Comparison of ENCODE assay signal across 10 mouse cellular contexts in the genomic region with DNA sequence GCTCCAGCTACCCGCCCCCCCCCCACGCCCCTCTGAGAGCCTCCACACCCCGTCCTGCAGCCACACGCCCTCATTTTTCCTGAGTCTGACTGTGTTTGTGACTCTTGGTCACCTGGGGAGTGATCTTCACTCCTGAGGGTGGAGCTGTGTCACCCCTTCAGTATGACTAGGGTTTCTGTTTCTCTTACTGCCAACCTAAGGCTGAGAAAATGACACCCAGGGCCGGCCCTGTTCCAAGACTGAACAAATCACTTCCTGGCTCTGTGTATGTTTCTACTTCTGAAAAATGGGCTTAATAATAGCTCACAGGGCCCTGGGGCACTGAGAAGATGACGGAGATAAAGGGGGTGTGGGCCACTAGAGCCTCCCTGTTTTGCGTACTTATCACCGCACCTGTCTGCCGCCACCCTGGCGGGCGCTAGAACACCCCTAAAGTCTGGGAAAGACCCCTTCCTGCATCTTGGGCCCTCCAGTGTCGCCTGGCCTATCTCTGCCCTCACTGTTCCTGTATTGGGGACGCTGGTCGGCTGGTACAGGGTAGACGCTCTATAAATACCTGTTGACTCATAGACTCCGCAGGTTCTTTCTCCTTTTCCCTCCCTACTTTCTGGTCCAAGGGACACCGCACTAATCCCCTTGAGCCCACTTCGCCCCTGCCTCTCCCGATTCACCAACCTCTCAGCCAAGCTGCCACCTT. TPM values are rescaled to one million over a fixed set of nuclear protein-coding genes. Genes with fewer than 3 reads are reported as not detected.
DNase-seq lines count a peak whose midpoint lies in the region; ATAC-seq and TF ChIP-seq lines count a peak whose summit lies in the region.
"Had no signal": no experiment of that assay in that cellular context is flagged by ENCODE, and none has a peak within 500 bp of the region (broad histone marks: within the 10 kb centered on the region; RNA-seq: fewer than 3 reads in every experiment).

No protein-coding gene starts in this region.

- no peak for TF ChIP-seq CTCF in thymus, adult 2 months (IDR thresholded peaks at IDR 0.05; ENCODE audit: borderline replicate concordance, control insufficient read depth, extremely low read depth, insufficient read depth, low read length, poor library complexity)

- no peaks in the 10 kb centered on the region for H3K9me3 ChIP-seq in heart, embryonic 12.5 days (replicated peaks)
- no peaks in the 10 kb centered on the region for H3K9me3 ChIP-seq in liver, embryonic 12.5 days (replicated peaks)

- H3K9ac ChIP-seq in heart, embryonic 12.5 days = peak overlapping the region; percentile 11
- no peak overlapping the region for H3K9ac ChIP-seq in liver, embryonic 12.5 days

- 19% methylated on average over 19 of the region's 19 CpGs for WGBS in heart, embryonic 12.5 days
- 84% methylated on average over 19 of the region's 19 CpGs for WGBS in thymus, adult 2 months
- WGBS in liver, embryonic 12.5 days (ENCODE audit: insufficient replicate concordance) = 23% methylated on average over 19 of the region's 19 CpGs

- H3K4me1 ChIP-seq in heart, embryonic 12.5 days (replicated peaks) = peaks cover 16% of the 10 kb centered on the region
- H3K4me1 ChIP-seq in thymus, adult 2 months (replicated peaks; ENCODE audit: control insufficient read depth, insufficient read depth, low read length) = no peaks in the 10 kb centered on the region
- H3K4me1 ChIP-seq in liver, embryonic 12.5 days = peaks cover 17% of the 10 kb centered on the region

- TF ChIP-seq POLR2A in thymus, adult 2 months (IDR thresholded peaks at IDR 0.05; ENCODE audit: control insufficient read depth, extremely low read depth, insufficient read depth, low read length, poor library complexity) = no peak

- no peak for DNase-seq in heart, adult 8-10 months (ENCODE audit: low spot score)
- no peak for DNase-seq in thymus, adult 2 months
- no peak for DNase-seq in thymus, postnatal 10 days (ENCODE audit: low spot score in 2 of 2)
- no peak for DNase-seq in thymus, postnatal 25 days
- no peak for DNase-seq in left cerebral cortex, adult 11 months (ENCODE audit: low spot score)
- DNase-seq in thymus, postnatal 4 days = no peak
- DNase-seq: spleen, adult 18-20 months had no signal

- no peak overlapping the region for H3K27ac ChIP-seq in heart, embryonic 12.5 days (ENCODE audit: poor library complexity, severe bottlenecking)
- no peak overlapping the region for H3K27ac ChIP-seq in thymus, adult 2 months (ENCODE audit: control insufficient read depth, insufficient read depth, low read length)
- H3K27ac ChIP-seq in liver, embryonic 12.5 days = no peak overlapping the region

- peak; percentile 44; the same call in 1 of the 2 replicates for ATAC-seq in heart, embryonic 12.5 days (ENCODE audit: insufficient number of reproducible peaks, low FRiP score)
- ATAC-seq in liver, embryonic 12.5 days = no peak

- H3K4me3 ChIP-seq in heart, embryonic 12.5 days = peak overlapping the region; percentile 41
- H3K4me3 ChIP-seq in thymus, adult 2 months (ENCODE audit: control insufficient read depth, insufficient read depth, low read length) = peak overlapping the region; percentile 19
- 0 out of 2 replicates have a peak overlapping the region, but pooled peaks have one; percentile 10 for H3K4me3 ChIP-seq in liver, embryonic 12.5 days

- H3K27me3 ChIP-seq in heart, embryonic 12.5 days (replicated peaks) = peaks cover 23% of the 10 kb centered on the region
- no peaks in the 10 kb centered on the region for H3K27me3 ChIP-seq in thymus, adult 2 months (ENCODE audit: control insufficient read depth, insufficient read depth, low read length)
- H3K27me3 ChIP-seq in liver, embryonic 12.5 days (replicated peaks) = peaks cover 60% of the 10 kb centered on the region

- no peaks in the 10 kb centered on the region for H3K36me3 ChIP-seq in heart, embryonic 12.5 days
- H3K36me3 ChIP-seq in thymus, adult 2 months (ENCODE audit: control insufficient read depth, insufficient read depth, low read length) = no peaks in the 10 kb centered on the region
- no peaks in the 10 kb centered on the region for H3K36me3 ChIP-seq in liver, embryonic 12.5 days

- peak overlapping the region; percentile 74 for H3K4me2 ChIP-seq in heart, embryonic 12.5 days
- H3K4me2 ChIP-seq in liver, embryonic 12.5 days = peak overlapping the region; percentile 48

RNA-seq across cellular contexts. Expression of a gene that starts 0.5 kb away (rescaled TPM):
- polyA plus RNA-seq in heart, embryonic 12.5 days (2016; fragmentation: Nextera tagmentation; extraction: Ambion mirVana) = 0.61 and 1.4 TPM in 2 replicates
- total RNA-seq in heart, adult 8-10 months (2022) = 1 to 10 TPM; 7.5 to 9.2 (median 8.5) TPM
- polyA plus RNA-seq in thymus, adult 2 months (2012; rRNA removed) = 3.6 and 4.3 TPM in 2 replicates
- polyA plus RNA-seq in liver, embryonic 12.5 days (2016; fragmentation: Nextera tagmentation; extraction: Ambion mirVana) = 0.19 TPM in 1 of 2 replicates, not detected in the other
- total RNA-seq: megakaryocyte progenitor cell, adult 5-6 weeks had no signal

RNA-seq across cellular contexts. Expression of a gene that starts 5.7 kb away (rescaled TPM):
- 0.23 and 0.51 TPM in 2 replicates for polyA plus RNA-seq in heart, embryonic 12.5 days (2016; fragmentation: Nextera tagmentation; extraction: Ambion mirVana)
- total RNA-seq in heart, adult 8-10 months (2022) = not detected
- polyA plus RNA-seq in thymus, adult 2 months (2012; rRNA removed) = not detected in 2 replicates
- polyA plus RNA-seq in liver, embryonic 12.5 days (2016; fragmentation: Nextera tagmentation; extraction: Ambion mirVana) = 0.30 and 0.48 TPM in 2 replicates
- total RNA-seq: megakaryocyte progenitor cell, adult 5-6 weeks had no signal

RNA-seq across cellular contexts. Expression of a gene that starts 7.7 kb away (rescaled TPM):
- 11.2 and 12.3 TPM in 2 replicates for polyA plus RNA-seq in heart, embryonic 12.5 days (2016; fragmentation: Nextera tagmentation; extraction: Ambion mirVana)
- 1 to 10 TPM; 3.8 to 4.3 (median 4.0) TPM for total RNA-seq in heart, adult 8-10 months (2022)
- polyA plus RNA-seq in thymus, adult 2 months (2012; rRNA removed) = 14.8 and 15.1 TPM in 2 replicates
- polyA plus RNA-seq in liver, embryonic 12.5 days (2016; fragmentation: Nextera tagmentation; extraction: Ambion mirVana) = 15.7 and 16.5 TPM in 2 replicates

RNA-seq across cellular contexts. Expression of a gene that starts 9.0 kb away (rescaled TPM):
- polyA plus RNA-seq in heart, embryonic 12.5 days (2016; fragmentation: Nextera tagmentation; extraction: Ambion mirVana) = not detected in 2 replicates
- not detected for total RNA-seq in heart, adult 8-10 months (2022)
- polyA plus RNA-seq in thymus, adult 2 months (2012; rRNA removed) = not detected in 2 replicates
- not detected in 2 replicates for polyA plus RNA-seq in liver, embryonic 12.5 days (2016; fragmentation: Nextera tagmentation; extraction: Ambion mirVana)
- total RNA-seq: megakaryocyte progenitor cell, adult 5-6 weeks had no signal

RNA-seq across cellular contexts. Expression of a gene that starts 10.5 kb away (rescaled TPM):
- polyA plus RNA-seq in heart, embryonic 12.5 days (2016; fragmentation: Nextera tagmentation; extraction: Ambion mirVana) = not detected in 2 replicates
- under 1 TPM in 1 of 4 experiments, not detected in 3; 0.14 TPM for total RNA-seq in heart, adult 8-10 months (2022)
- 0.11 and 0.16 TPM in 2 replicates for polyA plus RNA-seq in thymus, adult 2 months (2012; rRNA removed)
- polyA plus RNA-seq in liver, embryonic 12.5 days (2016; fragmentation: Nextera tagmentation; extraction: Ambion mirVana) = not detected in 2 replicates
- total RNA-seq: megakaryocyte progenitor cell, adult 5-6 weeks had no signal
